Mouse (Mus musculus) ES-E14 (cell line): ENCODE data around the gene Ncmap. TPM values are rescaled to one million over a fixed set of nuclear protein-coding genes. Genes with fewer than 3 reads are reported as not detected.

Experiments used
- DNase-seq: peaks from one replicate; pipeline ENCODE4 v3.0.0-alpha.2; 2013; ENCODE audit warnings: low read depth, low spot score
- H3K27ac ChIP-seq: 2 replicates; pipeline ENCODE4 v1.5.1; 2012; ENCODE audit warnings: low read depth, mild to moderate bottlenecking, low read length, moderate library complexity, mixed read lengths; ENCODE audit not compliant: poor library complexity, insufficient read depth, severe bottlenecking
- H3K36me3 ChIP-seq: 2 replicates; pipeline ENCODE4 v1.6.1; 2012; ENCODE audit warnings: mild to moderate bottlenecking, low read length, moderate library complexity, mixed read lengths; ENCODE audit not compliant: control insufficient read depth, poor library complexity, insufficient read depth, severe bottlenecking
- H3K4me1 ChIP-seq, 2 experiments: fragments of 150-350 bp in 1 of 2; sonication (generic) in 1 of 2; 2 replicates each; pipeline ENCODE4 v1.6.1; 2012; ENCODE audit warnings: low read length in 2 of 2, mild to moderate bottlenecking in 1 of 2, mixed read lengths in 1 of 2; ENCODE audit not compliant: control insufficient read depth in 2 of 2, insufficient read depth in 2 of 2, poor library complexity in 1 of 2
- H3K4me3 ChIP-seq, 2 experiments: fragments of 150-350 bp in 1 of 2; sonication (generic) in 1 of 2; 2 replicates each; pipeline ENCODE4 v1.5.1; 2012; ENCODE audit warnings: low read length in 2 of 2, low read depth in 1 of 2, mild to moderate bottlenecking in 1 of 2, mixed read lengths in 1 of 2; ENCODE audit not compliant: insufficient read depth in 1 of 2, poor library complexity in 1 of 2, severe bottlenecking in 1 of 2
- H3K9ac ChIP-seq: 2 replicates; pipeline ENCODE4 v1.6.1; 2012; ENCODE audit warnings: low read depth, mild to moderate bottlenecking, low read length, mixed read lengths; ENCODE audit not compliant: poor library complexity, insufficient read depth, severe bottlenecking
- H3K9me3 ChIP-seq: fragments of 150-350 bp; sonication (generic); 2 replicates; pipeline ENCODE4 v1.6.1; 2012; ENCODE audit warnings: low read depth, mild to moderate bottlenecking, low read length; ENCODE audit not compliant: control insufficient read depth, insufficient read depth
- CHD2 ChIP-seq: IDR thresholded peaks from 2 replicates; pipeline ENCODE4 v1.6.1; 2014; ENCODE audit warnings: mild to moderate bottlenecking, low read depth, low read length, inconsistent platforms
- HCFC1 ChIP-seq: IDR thresholded peaks from 2 replicates; pipeline ENCODE4 v1.6.1; 2012; ENCODE audit warnings: low read length, inconsistent platforms, borderline replicate concordance; ENCODE audit not compliant: insufficient read depth
- MAFK ChIP-seq: IDR thresholded peaks from 2 replicates; pipeline ENCODE4 v1.6.1; 2014; ENCODE audit warnings: mild to moderate bottlenecking, low read depth, low read length, inconsistent platforms; ENCODE audit not compliant: insufficient read depth
- ZC3H11A ChIP-seq: IDR thresholded peaks from 2 replicates; pipeline ENCODE4 v1.6.1; 2012; ENCODE audit warnings: low read depth, mild to moderate bottlenecking, inconsistent platforms, low read length, borderline replicate concordance
- ZNF384 ChIP-seq: IDR thresholded peaks from 2 replicates; pipeline ENCODE4 v1.6.1; 2012; ENCODE audit warnings: low read depth, low read length, inconsistent platforms
- in situ Hi-C, 2 experiments: fragments of 600-800 bp; cut with MboI; formaldehyde crosslinking; loops; one replicate each; pipeline ENCODE4 v1.15.1; 2025; ENCODE audit warnings: low sequenced_read_pairs in 2 of 2, inconsistent platforms in 1 of 2; ENCODE audit not compliant: unreplicated experiment in 2 of 2
- total RNA-seq: library from RNA; depleted of rRNA; stranded (reverse); fragments of 300-350 nt; gene quantifications from 2 replicates; pipeline ENCODE4 v1.2.3, GENCODE M21; 2012

Gene Ncmap
- total RNA-seq, 1 experiment, result 1.6 TPM

- DNase-seq, result no peak
- no peak overlapping the region for H3K9ac ChIP-seq
- no peak for TF ChIP-seq MAFK
- no peak for TF ChIP-seq CHD2
- no peak for TF ChIP-seq ZNF384
- TF ChIP-seq HCFC1, result no peak
- no peak for TF ChIP-seq ZC3H11A
Observed at GRCm38 (mm10) chr4:135406180-135406579, 8.2 kb upstream of the Ncmap start.

GRCm38 (mm10) chr4:135404916-135405315, 6.9 kb upstream of the Ncmap start:
- Histone ChIP-seq H3K9ac (no peak overlapping the region), H3K27ac (no peak overlapping the region), H3K36me3 (no peaks in the 10 kb centered on the region), H3K9me3 (no peaks in the 10 kb centered on the region), H3K4me1 (peaks cover 2% of the 10 kb centered on the region in 2 experiments; a peak in 1 of 4 replicates), H3K4me3 (no peak overlapping the region)
- TF ChIP-seq MAFK (no peak), HCFC1 (no peak), ZNF384 (no peak), CHD2 (no peak), ZC3H11A (no peak)
- DNase-seq, result no peak
- in situ Hi-C loops, result no loop called here

More at GRCm38 (mm10) chr4:135406180-135406579, 8.2 kb upstream of the Ncmap start:
- Histone ChIP-seq H3K27ac (no peak overlapping the region), H3K36me3 (no peaks in the 10 kb centered on the region), H3K9me3 (no peaks in the 10 kb centered on the region), H3K4me1 (peaks cover 2% of the 10 kb centered on the region in 2 experiments; a peak in 1 of 4 replicates), H3K4me3 (no peak overlapping the region)
- in situ Hi-C loops, result no loop called here

- Histone ChIP-seq H3K4me3 (no peak overlapping the region), H3K36me3 (no peaks in the 10 kb centered on the region), H3K27ac (no peak overlapping the region), H3K9me3 (no peaks in the 10 kb centered on the region), H3K4me1 (peaks cover 2% of the 10 kb centered on the region in 2 experiments; a peak in 1 of 4 replicates), H3K9ac (no peak overlapping the region)
- DNase-seq, result no peak
- in situ Hi-C loops, result no loop called here
- no peak for TF ChIP-seq CHD2
- TF ChIP-seq MAFK, result no peak
- TF ChIP-seq ZC3H11A, result no peak
- no peak for TF ChIP-seq HCFC1
- TF ChIP-seq ZNF384, result no peak
Observed at GRCm38 (mm10) chr4:135404048-135404447, 6.0 kb upstream of the Ncmap start.

GRCm38 (mm10) chr4:135401881-135402280, 3.9 kb upstream of the Ncmap start:
- Histone ChIP-seq H3K27ac (no peak overlapping the region), H3K9ac (no peak overlapping the region), H3K4me3 (no peak overlapping the region), H3K36me3 (no peaks in the 10 kb centered on the region), H3K4me1 (peaks cover 2% of the 10 kb centered on the region in 2 experiments; a peak in 1 of 4 replicates), H3K9me3 (no peaks in the 10 kb centered on the region)
- in situ Hi-C loops, result no loop called here
- TF ChIP-seq MAFK (no peak), CHD2 (no peak), ZNF384 (no peak), ZC3H11A (no peak), HCFC1 (no peak)
- DNase-seq, result no peak
